Mouse (Mus musculus): Measurements from ENCODE around the gene Gpr89. TPM values are rescaled to one million over a fixed set of nuclear protein-coding genes. Genes with fewer than 3 reads are reported as not detected.

Gpr89 gene
- total RNA-seq (2021) = 10 to 100 TPM; 46.9 to 51.0 TPM
- long read RNA-seq, experiment 1, full-length matches to known transcripts = 22 of 36 reads
- long read RNA-seq, experiment 1, partial matches to known transcripts = 7 of 36 reads
- long read RNA-seq, experiment 1, other reads (novel, unspliced or antisense) = 7 of 36 reads
- long read RNA-seq, experiment 2, full-length matches to known transcripts = 24 of 33 reads
- long read RNA-seq, experiment 2, partial matches to known transcripts = 0 of 33 reads
- long read RNA-seq, experiment 2, other reads (novel, unspliced or antisense) = 9 of 33 reads

GRCm38 (mm10) chr3:96904851-96905541 is at the start of gene Gpr89:
Gene Gpr89 (minus strand): TSS chr3:96905346.
- DNase-seq (ENCODE audit: low spot score in 2 of 2) = peak; percentile 95 to 96

- no peak for DNase-seq (ENCODE audit: low spot score in 2 of 2)
Observed at GRCm38 (mm10) chr3:96953489-96954233, 48.5 kb upstream of the Gpr89 start.

GRCm38 (mm10) chr3:96942706-96943105 is 37.6 kb upstream of the Gpr89 start:
- no peak for DNase-seq (ENCODE audit: low spot score in 2 of 2)

GRCm38 (mm10) chr3:96938738-96939137 is 33.6 kb upstream of the Gpr89 start:
- DNase-seq (ENCODE audit: low spot score in 2 of 2) = peak; percentile 90 to 91

- DNase-seq (ENCODE audit: low spot score in 2 of 2) = no peak
Observed at GRCm38 (mm10) chr3:96937606-96938005, 32.5 kb upstream of the Gpr89 start.

GRCm38 (mm10) chr3:96936241-96936640 is 31.1 kb upstream of the Gpr89 start:
- no peak for DNase-seq (ENCODE audit: low spot score in 2 of 2)

- DNase-seq (ENCODE audit: low spot score in 2 of 2) = no peak
Observed at GRCm38 (mm10) chr3:96931261-96931681, 26.1 kb upstream of the Gpr89 start.

- DNase-seq (ENCODE audit: low spot score in 2 of 2) = no peak
Observed at GRCm38 (mm10) chr3:96925920-96926319, 20.8 kb upstream of the Gpr89 start, which contains the start of gene Gja8. Gene Gja8 (minus strand): TSS chr3:96926020.

- no peak for DNase-seq (ENCODE audit: low spot score in 2 of 2)
Observed at GRCm38 (mm10) chr3:96924631-96925030, 19.5 kb upstream of the Gpr89 start.

- DNase-seq (ENCODE audit: low spot score in 2 of 2) = no peak
Observed at GRCm38 (mm10) chr3:96920991-96921390, 15.8 kb upstream of the Gpr89 start.

- DNase-seq (ENCODE audit: low spot score in 2 of 2) = no peak
Observed at GRCm38 (mm10) chr3:96905592-96905991, 446 bp upstream of the Gpr89 start.

- no peak for DNase-seq (ENCODE audit: low spot score in 2 of 2)
Observed at GRCm38 (mm10) chr3:96904393-96904792, 753 bp downstream of the Gpr89 start, which contains the start of gene Gja5. Gene Gja5 (plus strand): TSS chr3:96904693.

GRCm38 (mm10) chr3:96902336-96902999 is 2.7 kb downstream of the Gpr89 start:
- no peak for DNase-seq (ENCODE audit: low spot score in 2 of 2)

GRCm38 (mm10) chr3:96883690-96884089 is 21.5 kb downstream of the Gpr89 start:
- DNase-seq (ENCODE audit: low spot score in 2 of 2) = no peak

GRCm38 (mm10) chr3:96882061-96882849 is 22.9 kb downstream of the Gpr89 start:
- DNase-seq (ENCODE audit: low spot score in 2 of 2) = no peak

- no peak for DNase-seq (ENCODE audit: low spot score in 2 of 2)
Observed at GRCm38 (mm10) chr3:96881557-96881956, 23.6 kb downstream of the Gpr89 start.

- DNase-seq (ENCODE audit: low spot score in 2 of 2) = no peak
Observed at GRCm38 (mm10) chr3:96880385-96880784, 24.8 kb downstream of the Gpr89 start.

GRCm38 (mm10) chr3:96879536-96879935 is 25.6 kb downstream of the Gpr89 start:
- no peak for DNase-seq (ENCODE audit: low spot score in 2 of 2)

GRCm38 (mm10) chr3:96874808-96875571 is 30.2 kb downstream of the Gpr89 start:
- no peak for DNase-seq (ENCODE audit: low spot score in 2 of 2)

- DNase-seq (ENCODE audit: low spot score in 2 of 2) = no peak
Observed at GRCm38 (mm10) chr3:96872501-96872900, 32.6 kb downstream of the Gpr89 start.

Measured in left cerebral cortex, adult 18-20 months (tissue).